Mouse (Mus musculus): ENCODE results near the gene Zfp985. TPM values are rescaled to one million over a fixed set of nuclear protein-coding genes. Genes with fewer than 3 reads are reported as not detected.
"Not testable (repeated sequence)": the region's sequence is repeated elsewhere in the genome, so short reads cannot be mapped to it uniquely, and the experiment has no call there.

Gene Zfp985
- 0.51 TPM in 1 of 2 replicates, not detected in the other for polyA plus RNA-seq (2011; ENCODE audit: insufficient read length, low read depth, missing spikeins)

DNA sequence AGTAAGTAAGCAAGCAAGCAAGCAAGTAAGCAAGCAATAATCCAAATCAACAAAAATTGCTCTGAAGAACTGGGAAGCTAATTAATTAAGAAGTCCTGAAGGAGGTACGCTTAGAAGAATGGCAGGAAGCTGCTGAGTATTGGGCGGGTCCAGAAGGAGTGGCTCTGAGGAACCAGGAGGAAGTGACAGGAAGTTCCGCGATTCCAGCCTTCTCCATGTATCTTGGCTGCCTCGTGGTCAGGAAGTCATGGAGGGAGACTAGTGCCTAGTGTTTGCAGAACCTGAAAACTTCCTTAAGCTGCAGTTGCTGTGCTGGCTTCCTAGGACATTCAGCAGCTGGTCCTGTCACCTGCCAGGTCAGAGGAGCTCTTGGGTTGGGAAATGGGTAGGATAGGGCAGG lies at the start of gene Zfp985:
Gene Zfp985, plus strand, starts transcription at position 207 of the 400 bp plus-strand sequence.
- H3K27ac ChIP-seq (ENCODE audit: insufficient read depth, low read length); H3K4me3 ChIP-seq (ENCODE audit: insufficient read depth, low read length); H3K4me1 ChIP-seq (ENCODE audit: control insufficient read depth, insufficient read depth, low read length): not testable (repeated sequence)

- H3K4me3 ChIP-seq (ENCODE audit: insufficient read depth, low read length), result no peak overlapping the region
- no peak overlapping the region for H3K27ac ChIP-seq (ENCODE audit: insufficient read depth, low read length)
- no peaks in the 10 kb centered on the region for H3K4me1 ChIP-seq (ENCODE audit: control insufficient read depth, insufficient read depth, low read length)
- TF ChIP-seq POLR2A (IDR thresholded peaks at IDR 0.05; ENCODE audit: low read depth, low read length), result no peak
- no peak for TF ChIP-seq CTCF (IDR thresholded peaks at IDR 0.05; ENCODE audit: borderline replicate concordance, insufficient read depth, low read length)
Measured at GRCm38 (mm10) chr4:147509174-147509573, 43.9 kb upstream of the Zfp985 start.

GRCm38 (mm10) chr4:147518981-147519380 lies 34.1 kb upstream of the Zfp985 start:
- Histone ChIP-seq H3K4me1 (ENCODE audit: control insufficient read depth, insufficient read depth, low read length) (no peaks in the 10 kb centered on the region), H3K27ac (ENCODE audit: insufficient read depth, low read length) (no peak overlapping the region), H3K4me3 (ENCODE audit: insufficient read depth, low read length) (no peak overlapping the region)
- no peak for TF ChIP-seq POLR2A (IDR thresholded peaks at IDR 0.05; ENCODE audit: low read depth, low read length)
- TF ChIP-seq CTCF (IDR thresholded peaks at IDR 0.05; ENCODE audit: borderline replicate concordance, insufficient read depth, low read length), result no peak

- TF ChIP-seq POLR2A (IDR thresholded peaks at IDR 0.05; ENCODE audit: low read depth, low read length), result no peak
- no peak for TF ChIP-seq CTCF (IDR thresholded peaks at IDR 0.05; ENCODE audit: borderline replicate concordance, insufficient read depth, low read length)
- H3K4me3 ChIP-seq (ENCODE audit: insufficient read depth, low read length), result no peak overlapping the region
- H3K4me1 ChIP-seq (ENCODE audit: control insufficient read depth, insufficient read depth, low read length), result no peaks in the 10 kb centered on the region
Measured at GRCm38 (mm10) chr4:147520100-147520499, 33.0 kb upstream of the Zfp985 start.

GRCm38 (mm10) chr4:147525125-147525524 lies 28.0 kb upstream of the Zfp985 start:
- TF ChIP-seq POLR2A (IDR thresholded peaks at IDR 0.05; ENCODE audit: low read depth, low read length) (no peak), CTCF (IDR thresholded peaks at IDR 0.05; ENCODE audit: borderline replicate concordance, insufficient read depth, low read length) (no peak)
- Histone ChIP-seq H3K27ac (ENCODE audit: insufficient read depth, low read length) (no peak overlapping the region), H3K4me1 (ENCODE audit: control insufficient read depth, insufficient read depth, low read length) (no peaks in the 10 kb centered on the region), H3K4me3 (ENCODE audit: insufficient read depth, low read length) (no peak overlapping the region)

More at GRCm38 (mm10) chr4:147520100-147520499, 33.0 kb upstream of the Zfp985 start:
- no peak overlapping the region for H3K27ac ChIP-seq (ENCODE audit: insufficient read depth, low read length)

GRCm38 (mm10) chr4:147530366-147530765 lies 22.7 kb upstream of the Zfp985 start:
- Histone ChIP-seq H3K4me3 (ENCODE audit: insufficient read depth, low read length) (no peak overlapping the region), H3K27ac (ENCODE audit: insufficient read depth, low read length) (no peak overlapping the region), H3K4me1 (ENCODE audit: control insufficient read depth, insufficient read depth, low read length) (no peaks in the 10 kb centered on the region)
- no peak for TF ChIP-seq CTCF (IDR thresholded peaks at IDR 0.05; ENCODE audit: borderline replicate concordance, insufficient read depth, low read length)

DNA sequence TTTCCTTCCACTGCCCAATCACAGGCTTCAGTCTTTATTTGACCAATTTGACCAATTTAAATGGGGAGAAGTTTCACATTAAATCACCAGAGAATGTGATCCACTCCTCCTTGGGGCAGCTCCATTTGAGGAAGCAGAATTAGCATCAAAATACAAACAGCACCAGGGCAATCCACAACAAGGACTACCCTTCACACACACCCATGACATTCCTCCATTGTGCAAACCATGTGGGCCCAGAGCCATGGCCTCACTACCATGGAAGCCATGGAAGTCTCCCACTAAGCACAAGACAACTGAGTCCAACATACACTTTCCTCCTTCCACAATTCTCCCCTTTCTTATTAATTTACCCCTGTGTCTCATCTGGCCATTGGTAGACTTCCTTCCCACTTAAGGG lies 17.2 kb upstream of the Zfp985 start:
- H3K27ac ChIP-seq (ENCODE audit: insufficient read depth, low read length); H3K4me1 ChIP-seq (ENCODE audit: control insufficient read depth, insufficient read depth, low read length); H3K4me3 ChIP-seq (ENCODE audit: insufficient read depth, low read length): not testable (repeated sequence)

- TF ChIP-seq POLR2A (IDR thresholded peaks at IDR 0.05; ENCODE audit: low read depth, low read length) (no peak), CTCF (IDR thresholded peaks at IDR 0.05; ENCODE audit: borderline replicate concordance, insufficient read depth, low read length) (no peak)
- Histone ChIP-seq H3K27ac (ENCODE audit: insufficient read depth, low read length) (no peak overlapping the region), H3K4me1 (ENCODE audit: control insufficient read depth, insufficient read depth, low read length) (no peaks in the 10 kb centered on the region), H3K4me3 (ENCODE audit: insufficient read depth, low read length) (no peak overlapping the region)
Measured at GRCm38 (mm10) chr4:147537702-147538101, 15.4 kb upstream of the Zfp985 start.

GRCm38 (mm10) chr4:147539918-147540317 lies 13.2 kb upstream of the Zfp985 start, which contains the start of gene Gm16503:
Gene Gm16503 (plus strand): TSS chr4:147540218.
- not testable (repeated sequence) for H3K4me3 ChIP-seq (ENCODE audit: insufficient read depth, low read length); H3K27ac ChIP-seq (ENCODE audit: insufficient read depth, low read length); H3K4me1 ChIP-seq (ENCODE audit: control insufficient read depth, insufficient read depth, low read length)

- TF ChIP-seq CTCF (IDR thresholded peaks at IDR 0.05; ENCODE audit: borderline replicate concordance, insufficient read depth, low read length) (no peak), POLR2A (IDR thresholded peaks at IDR 0.05; ENCODE audit: low read depth, low read length) (no peak)
- H3K4me3 ChIP-seq (ENCODE audit: insufficient read depth, low read length), result no peak overlapping the region
- H3K27ac ChIP-seq (ENCODE audit: insufficient read depth, low read length), result no peak overlapping the region
- H3K4me1 ChIP-seq (ENCODE audit: control insufficient read depth, insufficient read depth, low read length), result no peaks in the 10 kb centered on the region
Measured at GRCm38 (mm10) chr4:147541105-147541504, 12.0 kb upstream of the Zfp985 start.

DNA sequence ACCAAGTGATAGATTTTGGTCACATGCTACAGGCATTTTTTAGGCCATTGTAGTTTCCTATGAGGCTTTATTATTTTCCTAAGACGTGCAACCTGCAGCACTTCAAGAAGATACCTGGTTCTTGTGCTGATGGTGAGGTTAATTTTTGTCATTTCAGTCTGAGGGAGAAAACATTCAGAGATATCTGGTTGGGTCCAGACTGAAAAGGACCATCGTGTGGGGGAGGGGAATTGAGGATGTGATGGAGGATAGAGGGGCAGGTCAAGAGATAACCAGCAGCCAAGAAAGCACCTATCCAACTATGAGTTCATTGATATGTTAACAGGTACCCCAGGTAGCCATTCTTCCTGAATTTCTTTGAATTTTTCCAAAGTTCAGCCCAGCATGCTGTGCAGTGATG lies 1.3 kb downstream of the Zfp985 start:
- H3K4me1 ChIP-seq (ENCODE audit: control insufficient read depth, insufficient read depth, low read length); H3K4me3 ChIP-seq (ENCODE audit: insufficient read depth, low read length); H3K27ac ChIP-seq (ENCODE audit: insufficient read depth, low read length): not testable (repeated sequence)

GRCm38 (mm10) chr4:147556921-147557320 lies 3.8 kb downstream of the Zfp985 start:
- not testable (repeated sequence) for H3K27ac ChIP-seq (ENCODE audit: insufficient read depth, low read length); H3K4me1 ChIP-seq (ENCODE audit: control insufficient read depth, insufficient read depth, low read length); H3K4me3 ChIP-seq (ENCODE audit: insufficient read depth, low read length)

- H3K4me1 ChIP-seq (ENCODE audit: control insufficient read depth, insufficient read depth, low read length); H3K27ac ChIP-seq (ENCODE audit: insufficient read depth, low read length); H3K4me3 ChIP-seq (ENCODE audit: insufficient read depth, low read length): not testable (repeated sequence)
Measured at GRCm38 (mm10) chr4:147558011-147558410, 4.9 kb downstream of the Zfp985 start.

GRCm38 (mm10) chr4:147559096-147559495 lies 6.0 kb downstream of the Zfp985 start:
- not testable (repeated sequence) for H3K27ac ChIP-seq (ENCODE audit: insufficient read depth, low read length); H3K4me1 ChIP-seq (ENCODE audit: control insufficient read depth, insufficient read depth, low read length); H3K4me3 ChIP-seq (ENCODE audit: insufficient read depth, low read length)
